Mouse (Mus musculus): ENCODE data around the gene Foxn3.

Gene Foxn3

GRCm38 (mm10) chr12:99360958-99361751, 202.2 kb downstream of the Foxn3 start:
- in situ Hi-C loops (cut with MboI, MseI) = no loop called here

GRCm38 (mm10) chr12:99358698-99359097, 204.7 kb downstream of the Foxn3 start:
- in situ Hi-C loops (cut with MboI, MseI) = no loop called here

DNA sequence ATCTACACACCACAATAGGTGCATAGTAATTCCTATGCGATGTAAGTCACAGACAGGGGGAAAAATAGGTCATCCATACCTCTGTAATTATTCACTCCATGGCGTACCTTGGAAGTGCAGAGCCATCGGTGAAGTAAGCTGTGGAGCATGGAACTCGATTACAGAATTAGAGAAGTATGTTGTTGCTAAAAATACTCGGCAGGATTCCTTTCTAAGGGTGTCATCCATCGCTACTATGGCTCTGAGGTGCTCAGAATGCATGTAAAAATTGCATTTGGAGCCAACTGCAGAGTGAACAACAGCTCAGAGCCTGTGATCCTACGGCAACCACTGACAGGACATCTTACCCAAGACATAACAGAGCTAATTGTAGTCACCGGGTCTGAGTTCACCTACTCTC, 206.7 kb downstream of the Foxn3 start:
- in situ Hi-C loops (cut with MboI, MseI) = no loop called here

GRCm38 (mm10) chr12:99353692-99354091, 209.7 kb downstream of the Foxn3 start:
- in situ Hi-C loops (cut with MboI, MseI) = no loop called here

- in situ Hi-C loops (cut with MboI, MseI) = no loop called here
Measured at GRCm38 (mm10) chr12:99352583-99352982, 210.8 kb downstream of the Foxn3 start.

GRCm38 (mm10) chr12:99352136-99352535, 211.2 kb downstream of the Foxn3 start:
- in situ Hi-C loops (cut with MboI, MseI) = no loop called here

DNA sequence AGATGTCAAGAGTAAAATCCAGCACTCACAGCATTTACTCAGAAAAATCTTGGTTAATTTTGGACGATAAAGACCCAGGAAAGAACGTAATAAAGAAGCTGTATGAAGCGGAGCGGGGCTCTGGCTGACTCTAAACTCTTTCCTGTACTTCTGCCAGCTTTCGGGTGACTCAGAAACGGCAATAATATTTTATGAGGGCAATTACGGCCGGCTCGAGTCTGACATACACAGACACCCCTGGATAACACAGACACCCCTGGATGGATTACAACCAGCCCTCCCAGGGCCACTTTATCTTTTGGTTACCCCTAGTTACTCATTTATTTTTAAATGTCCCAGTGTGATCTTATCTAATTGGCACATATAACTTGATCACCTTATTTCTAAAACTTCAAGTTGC, 211.7 kb downstream of the Foxn3 start:
- in situ Hi-C loops (cut with MboI, MseI) = no loop called here

DNA sequence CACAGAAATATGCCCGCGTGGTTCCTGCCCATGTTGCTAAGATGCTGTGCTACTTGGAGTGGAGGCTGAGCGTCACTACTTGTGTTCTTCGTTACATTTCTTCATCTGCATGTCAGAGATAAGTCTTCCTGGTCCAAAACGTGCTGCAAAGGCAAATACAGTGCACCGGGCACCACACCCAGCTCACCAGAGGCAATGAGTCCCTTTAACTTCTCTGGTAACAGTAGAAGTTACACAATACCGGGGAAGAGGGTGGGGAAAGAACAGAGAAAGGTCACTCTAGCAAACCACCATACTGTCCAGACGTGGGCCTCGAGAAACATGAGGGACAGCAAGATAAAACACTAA, 213.8 kb downstream of the Foxn3 start:
- in situ Hi-C loops (cut with MboI, MseI) = no loop called here

DNA sequence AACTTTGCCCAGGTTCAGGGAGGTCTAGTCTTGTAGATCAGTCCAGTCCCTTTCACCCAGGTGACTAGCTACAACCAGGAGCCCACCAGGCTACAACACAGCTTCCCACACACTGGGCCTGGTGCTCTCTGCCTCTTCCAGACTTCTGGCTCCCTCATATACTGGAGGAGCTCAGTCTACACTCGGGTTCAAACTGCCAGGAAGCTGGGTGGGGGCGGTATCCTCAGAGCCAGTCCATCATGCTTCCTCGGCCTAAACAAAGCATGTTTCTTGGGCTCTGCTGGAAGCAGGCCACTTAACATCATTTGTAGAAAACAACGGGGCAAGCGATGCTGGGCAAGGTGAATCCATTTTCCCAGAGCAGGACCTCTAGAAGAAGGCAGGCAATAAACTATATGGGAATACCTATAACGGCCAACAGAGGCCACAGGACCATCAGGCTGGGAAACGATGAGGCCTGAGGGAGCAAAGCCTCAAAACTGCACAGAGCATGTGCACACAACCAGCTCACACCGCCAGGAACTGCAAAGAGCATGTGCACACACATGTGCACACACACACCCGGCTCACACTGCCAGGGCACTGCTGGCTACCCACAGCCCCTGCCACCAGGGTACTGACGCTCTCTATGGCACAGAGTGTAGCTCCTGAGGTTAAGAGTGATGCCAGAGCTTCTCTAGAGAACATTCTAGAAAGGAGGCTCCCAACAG, 214.3 kb downstream of the Foxn3 start:
- in situ Hi-C loops (cut with MboI, MseI) = no loop called here

GRCm38 (mm10) chr12:99347512-99347911, 215.9 kb downstream of the Foxn3 start:
- in situ Hi-C loops (cut with MboI, MseI) = no loop called here

DNA sequence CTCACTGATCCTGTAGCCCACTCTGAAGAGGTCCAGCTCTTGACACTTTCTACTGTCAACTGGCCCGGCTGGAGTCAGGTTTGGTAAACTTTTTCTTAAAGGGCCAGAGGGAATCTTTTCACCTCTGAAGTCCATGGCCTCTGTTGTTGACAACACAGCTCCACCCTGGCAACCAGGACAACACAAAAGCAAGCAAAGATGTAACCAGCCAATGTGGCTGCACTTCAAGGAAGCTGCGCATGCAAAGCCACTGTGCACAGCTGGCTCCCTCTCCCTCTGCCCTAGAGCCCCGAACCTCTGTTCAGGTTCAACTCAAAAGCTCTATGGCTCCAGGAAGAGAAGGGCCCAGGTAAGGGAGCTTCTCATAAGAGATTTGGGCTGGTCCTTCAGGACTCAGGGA, 216.4 kb downstream of the Foxn3 start:
- in situ Hi-C loops (cut with MboI, MseI) = no loop called here

DNA sequence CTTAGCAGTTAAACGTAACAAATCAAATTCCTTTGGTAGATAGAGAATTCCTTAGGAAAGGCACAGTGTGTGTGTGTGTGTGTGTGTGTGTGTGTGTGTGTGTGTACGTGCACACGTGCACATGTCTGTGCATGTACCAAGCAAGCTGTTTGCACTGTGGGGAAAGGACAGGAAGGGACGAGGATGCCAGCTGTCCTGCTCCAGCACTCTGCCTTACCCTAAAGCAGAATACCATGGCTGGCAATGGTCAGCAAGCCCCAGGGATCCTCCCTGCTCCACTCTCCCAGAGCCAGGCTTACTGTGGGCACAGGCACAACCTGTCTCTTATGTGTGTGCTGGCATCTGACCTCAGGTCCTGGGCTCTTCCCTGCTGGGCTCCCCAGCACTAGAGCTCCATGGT, 218.1 kb downstream of the Foxn3 start:
- in situ Hi-C loops (cut with MboI, MseI) = no loop called here

GRCm38 (mm10) chr12:99343378-99343777, 220.0 kb downstream of the Foxn3 start:
- in situ Hi-C loops (cut with MboI, MseI) = no loop called here

DNA sequence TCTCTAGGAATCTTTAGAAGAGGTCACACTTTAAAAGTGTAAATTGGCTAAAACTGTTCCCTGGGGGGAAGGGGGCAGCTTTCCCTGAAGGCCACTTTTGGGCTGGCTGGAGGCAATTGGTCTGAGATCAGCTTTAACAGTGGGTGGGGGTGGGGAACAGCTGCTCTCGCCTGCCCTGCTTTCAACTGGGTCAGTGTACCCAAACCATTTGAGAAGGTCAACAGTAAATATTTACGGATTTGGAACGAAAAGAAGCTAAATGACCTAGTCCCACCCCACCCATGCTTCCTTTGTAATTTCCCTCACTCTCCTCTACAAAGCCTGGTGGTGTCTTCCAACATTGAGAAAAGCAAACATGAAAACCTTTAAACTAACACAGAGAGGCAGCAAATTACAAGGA, 221.2 kb downstream of the Foxn3 start:
- in situ Hi-C loops (cut with MboI, MseI) = no loop called here

DNA sequence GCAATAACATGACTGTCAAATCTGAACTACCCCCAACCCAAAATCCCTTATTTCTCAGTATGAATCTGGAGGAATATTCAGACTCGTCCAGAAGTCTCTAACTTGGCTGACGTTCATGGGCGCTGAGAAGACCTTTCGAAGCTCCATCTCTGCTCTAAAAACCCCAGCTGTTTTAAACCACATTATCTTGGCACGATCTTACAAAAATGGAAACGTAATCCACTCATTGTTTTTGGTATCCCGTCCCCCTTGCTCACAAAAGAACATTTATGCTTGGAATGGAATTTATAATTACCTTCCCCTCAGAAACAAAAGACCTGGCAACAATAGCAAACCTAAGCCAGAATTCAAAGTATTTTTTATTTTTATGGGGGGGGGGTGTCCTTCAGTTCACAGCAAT, 221.6 kb downstream of the Foxn3 start:
- in situ Hi-C loops (cut with MboI, MseI) = no loop called here

DNA sequence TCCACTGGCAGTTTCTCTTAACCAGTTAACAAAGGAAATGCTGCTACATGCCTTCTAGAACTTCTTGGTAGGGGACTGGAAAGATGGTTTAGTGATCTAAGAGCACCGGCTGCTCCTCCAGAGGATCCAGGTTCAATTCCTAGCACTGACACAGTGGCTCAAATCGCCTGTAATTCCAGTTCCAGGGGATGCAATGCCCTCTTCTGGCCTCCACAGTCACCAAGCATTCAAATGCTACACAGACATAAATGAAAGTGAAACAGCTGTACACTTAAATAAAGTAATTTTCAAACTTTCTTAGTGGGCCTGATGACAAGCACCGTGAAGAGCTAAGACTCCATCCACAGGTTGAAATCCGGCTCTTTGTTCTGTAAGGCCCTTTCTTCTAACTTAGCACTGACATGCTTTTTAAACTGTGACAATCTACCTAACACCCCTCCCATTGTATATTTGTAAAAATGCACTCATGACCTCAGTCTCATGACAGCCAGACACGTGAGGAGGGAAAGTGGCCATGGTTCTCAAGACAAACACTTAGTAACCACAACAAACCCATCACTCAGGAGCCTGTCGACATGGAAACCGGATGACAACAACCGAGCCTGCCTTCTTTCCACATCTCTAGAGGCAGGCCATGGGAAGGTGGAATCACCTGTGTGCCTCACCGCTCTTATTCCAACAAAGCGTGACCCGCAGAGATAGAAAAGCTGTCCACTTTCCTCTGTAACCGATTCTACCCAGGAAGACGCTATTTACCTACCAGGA, 222.8 kb downstream of the Foxn3 start:
- in situ Hi-C loops (cut with MboI, MseI) = no loop called here

DNA sequence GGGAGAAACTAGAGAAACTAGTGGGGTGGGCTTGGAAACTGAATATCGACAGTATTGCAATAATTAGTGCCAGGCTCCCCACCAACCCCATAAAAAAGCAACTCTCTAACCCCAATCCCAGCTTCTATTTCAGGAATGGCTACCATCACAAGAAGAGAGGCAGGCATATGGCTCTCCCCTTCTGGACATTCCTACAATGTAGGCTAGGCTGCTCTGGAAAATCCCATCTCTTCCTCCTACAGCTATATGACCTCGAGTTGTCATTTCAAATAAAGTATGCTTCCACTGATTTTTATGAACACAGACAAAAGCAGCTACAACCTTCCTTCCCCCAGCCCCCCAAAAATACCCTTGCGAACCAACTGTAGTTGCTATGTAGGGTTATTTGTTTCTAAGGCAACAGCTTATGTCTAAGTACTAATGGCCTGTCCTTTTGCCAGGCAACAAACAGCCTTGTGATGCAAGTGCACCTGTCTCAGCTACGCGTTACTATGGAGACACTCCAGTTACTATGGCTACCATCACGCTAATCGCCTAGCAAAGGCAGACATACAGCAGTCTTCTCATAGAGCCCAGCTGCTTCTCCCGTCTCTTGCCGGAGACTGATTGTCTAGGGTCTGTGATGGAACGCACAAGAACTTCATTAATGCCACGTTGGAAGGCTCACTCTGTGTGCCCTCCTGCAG, 223.6 kb downstream of the Foxn3 start:
- in situ Hi-C loops (cut with MboI, MseI) = no loop called here

DNA sequence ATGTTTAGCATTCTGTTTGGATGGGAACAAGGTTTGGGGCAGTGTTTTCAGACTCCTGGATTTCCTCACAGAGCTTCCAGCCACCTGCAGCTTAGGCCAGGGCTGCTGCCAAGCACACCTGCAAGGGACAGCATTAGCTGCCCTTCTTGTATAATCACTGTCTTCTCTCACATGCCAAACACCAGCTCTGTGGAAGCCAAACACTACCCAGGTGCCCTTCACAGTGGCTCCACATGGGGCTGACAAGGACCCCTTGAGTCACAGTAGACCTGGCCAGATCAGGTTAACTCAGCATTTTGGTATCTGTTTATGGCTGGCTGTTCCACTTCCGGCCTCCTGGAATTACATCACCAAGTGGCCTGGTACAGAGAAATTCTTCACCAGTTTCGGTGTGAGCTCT, 224.6 kb downstream of the Foxn3 start:
- in situ Hi-C loops (cut with MboI, MseI) = no loop called here

DNA sequence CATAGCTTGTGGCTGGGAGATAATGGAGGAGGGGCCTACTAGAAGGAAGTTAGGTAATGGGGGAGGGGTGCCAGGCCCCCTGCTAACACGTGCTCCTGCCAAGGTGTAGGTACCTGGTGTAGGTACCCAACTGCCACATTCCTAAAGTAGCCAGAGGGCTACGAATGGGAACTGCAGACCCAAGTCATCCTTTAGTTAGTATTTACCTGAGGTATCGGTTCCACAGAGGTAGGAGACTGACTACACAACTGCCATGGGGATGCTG, 226.3 kb downstream of the Foxn3 start:
- in situ Hi-C loops (cut with MboI, MseI) = no loop called here

- in situ Hi-C loops (cut with MboI, MseI) = no loop called here
Measured at GRCm38 (mm10) chr12:99336349-99337170, 226.8 kb downstream of the Foxn3 start.

DNA sequence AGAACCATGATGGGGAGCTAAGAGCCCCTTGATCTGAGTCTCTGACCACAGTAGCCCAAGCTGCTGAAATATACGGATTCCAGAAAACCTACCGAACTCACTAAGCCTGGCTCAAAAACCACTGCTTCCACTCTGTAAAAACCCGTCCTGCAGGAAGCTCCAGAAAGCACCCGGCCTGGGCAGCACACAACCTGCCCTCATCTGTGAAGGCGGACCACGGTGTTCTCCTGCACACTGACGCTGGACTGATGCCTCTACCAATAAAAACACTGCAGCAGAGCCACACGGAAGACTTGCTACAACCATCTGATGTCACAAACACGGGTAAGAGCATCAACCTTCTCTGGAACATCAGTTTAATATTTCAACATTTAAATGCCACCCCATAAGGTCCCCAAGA, 227.8 kb downstream of the Foxn3 start:
- in situ Hi-C loops (cut with MboI, MseI) = no loop called here

All from T-helper 2 cell (primary cell).